Mouse (Mus musculus) forebrain, embryonic 16.5 days (tissue): ENCODE results near the gene Lsm2. TPM values are rescaled to one million over a fixed set of nuclear protein-coding genes. Genes with fewer than 3 reads are reported as not detected.
A peak's percentile ranks its signal among the peaks of the same experiment; 100 is the strongest.

Experiments used
- ATAC-seq: fragments of 200-750 bp; cut with Nextera tagmentation; 2 replicates; pipeline ENCODE4 v1.8.0; 2017; ENCODE audit warnings: mild to moderate bottlenecking, moderate library complexity
- H3K27ac ChIP-seq: fragments of 300-500 bp; sonication (generic); 2 replicates; pipeline ENCODE4 v1.5.1; 2014; ENCODE audit warnings: low read length, control low read depth
- H3K27me3 ChIP-seq: fragments of 300-500 bp; sonication (generic); replicated peaks from 2 replicates; pipeline ENCODE4 v1.6.1; 2014; ENCODE audit warnings: low read length; ENCODE audit not compliant: control insufficient read depth, insufficient read depth
- H3K36me3 ChIP-seq: fragments of 300-500 bp; sonication (generic); 2 replicates; pipeline ENCODE4 v1.6.1; 2014; ENCODE audit not compliant: control insufficient read depth, insufficient read depth
- H3K4me1 ChIP-seq: fragments of 300-500 bp; sonication (generic); replicated peaks from 2 replicates; pipeline ENCODE4 v1.6.1; 2014; ENCODE audit warnings: low read length; ENCODE audit not compliant: control insufficient read depth, insufficient read depth
- H3K4me2 ChIP-seq: fragments of 300-500 bp; sonication (generic); 2 replicates; pipeline ENCODE4 v1.6.1; 2014; ENCODE audit warnings: mild to moderate bottlenecking, low read length, control low read depth
- H3K4me3 ChIP-seq: fragments of 300-500 bp; sonication (generic); replicated peaks from 2 replicates; pipeline ENCODE4 v1.5.1; 2014; ENCODE audit warnings: mild to moderate bottlenecking, low read length, control low read depth
- H3K9ac ChIP-seq: fragments of 300-500 bp; sonication (generic); replicated peaks from 2 replicates; pipeline ENCODE4 v1.6.1; 2014; ENCODE audit warnings: low read depth, low read length, control low read depth
- H3K9me3 ChIP-seq: fragments of 300-500 bp; sonication (generic); 2 replicates; pipeline ENCODE4 v1.6.1; 2016; ENCODE audit warnings: low read length; ENCODE audit not compliant: control insufficient read depth
- WGBS: fragments of 180-500 bp; shearing (Covaris S2); extraction: QIAGEN DNeasy Blood & Tissue Kit; methylation state at CpG from one replicate; pipeline ENCODE4 v1.1.7; 2014; 5-methylcytosine and 5-hydroxymethylcytosine counted together
- polyA plus RNA-seq: library from polyadenylated mRNA; unstranded; fragments of >200 nt; fragmentation: Nextera tagmentation; extraction: Ambion mirVana; gene quantifications from 2 replicates; pipeline ENCODE4 v1.2.1, GENCODE M21; 2015

Lsm2 gene
- 119 and 121 TPM in 2 replicates for polyA plus RNA-seq

- Histone ChIP-seq H3K4me3 (peak within 1 kb of the TSS; percentile 89), H3K9me3 (no peaks in the 10 kb centered on the region), H3K36me3 (peaks cover 6% of the 10 kb centered on the region), H3K9ac (peak within 1 kb of the TSS; percentile 96), H3K27ac (peak within 1 kb of the TSS; percentile 98), H3K4me2 (peak within 1 kb of the TSS; percentile 93), H3K4me1 (peaks cover 17% of the 10 kb centered on the region), H3K27me3 (no peaks in the 10 kb centered on the region)
- 0% methylated on average over 55 of the region's 58 CpGs for WGBS
- peak; percentile 98 for ATAC-seq
Measured at GRCm38 (mm10) chr17:34981690-34982180, at the start of gene Lsm2. TSS of gene Lsm2 (plus strand) at chr17:34981862.

- Histone ChIP-seq H3K4me3 (peak overlapping the region; percentile 63), H3K27ac (no peak overlapping the region), H3K4me1 (peaks cover 9% of the 10 kb centered on the region), H3K27me3 (no peaks in the 10 kb centered on the region), H3K4me2 (peak overlapping the region; percentile 97), H3K36me3 (no peaks in the 10 kb centered on the region; the same call in 1 of the 2 replicates), H3K9me3 (no peaks in the 10 kb centered on the region), H3K9ac (peak overlapping the region; percentile 88)
- no peak for ATAC-seq
- 95% methylated on average over 8 of the region's 8 CpGs for WGBS
Measured at GRCm38 (mm10) chr17:34932287-34932686, 49.4 kb upstream of the Lsm2 start.

DNA sequence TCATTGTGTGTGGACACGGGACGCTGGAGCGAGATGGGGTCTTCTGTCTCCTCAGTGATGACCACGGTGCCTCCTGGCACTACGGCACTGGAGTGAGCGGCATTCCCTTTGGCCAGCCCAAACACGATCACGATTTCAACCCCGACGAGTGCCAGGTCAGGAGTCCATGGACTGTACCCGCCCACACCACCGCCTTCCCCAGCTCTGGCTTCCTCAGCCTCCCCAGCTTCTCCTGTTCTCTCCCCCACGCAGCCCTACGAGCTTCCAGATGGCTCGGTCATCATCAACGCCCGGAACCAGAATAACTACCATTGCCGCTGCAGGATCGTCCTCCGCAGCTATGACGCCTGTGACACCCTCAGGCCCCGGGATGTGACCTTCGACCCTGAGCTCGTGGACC is 47.6 kb upstream of the Lsm2 start:
- ATAC-seq, result no peak
- Histone ChIP-seq H3K27me3 (no peaks in the 10 kb centered on the region), H3K9me3 (no peaks in the 10 kb centered on the region), H3K4me1 (peaks cover 9% of the 10 kb centered on the region), H3K4me3 (no peak overlapping the region), H3K4me2 (no peak overlapping the region), H3K36me3 (no peaks in the 10 kb centered on the region; the same call in 1 of the 2 replicates), H3K9ac (no peak overlapping the region), H3K27ac (no peak overlapping the region)
- 76% methylated on average over 24 of the region's 24 CpGs for WGBS

DNA sequence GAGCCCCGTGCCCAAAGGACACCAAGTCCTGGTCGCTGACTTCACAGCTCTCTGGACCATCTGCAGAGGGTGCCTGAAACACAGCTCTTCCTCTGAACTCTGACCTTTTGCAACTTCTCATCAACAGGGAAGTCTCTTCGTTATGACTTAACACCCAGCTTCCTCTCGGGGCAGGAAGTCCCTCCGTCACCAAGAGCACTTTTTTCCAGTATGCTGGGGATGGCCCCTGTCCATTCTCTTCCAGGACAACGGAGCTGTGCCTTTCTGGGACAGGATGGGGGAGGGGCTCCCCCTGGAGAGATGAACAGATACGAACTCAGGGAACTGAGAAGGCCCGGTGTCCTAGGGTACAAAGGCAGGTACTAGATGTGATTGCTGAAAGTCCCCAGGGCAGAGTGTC is 46.8 kb upstream of the Lsm2 start:
- H3K36me3 ChIP-seq, result no peaks in the 10 kb centered on the region; the same call in 1 of the 2 replicates
- H3K4me2 ChIP-seq, result no peak overlapping the region
- no peaks in the 10 kb centered on the region for H3K27me3 ChIP-seq
- H3K9ac ChIP-seq, result no peak overlapping the region
- WGBS, result 55% methylated on average over 8 of the region's 8 CpGs
- no peak for ATAC-seq
- H3K4me3 ChIP-seq, result no peak overlapping the region
- H3K4me1 ChIP-seq, result peaks cover 9% of the 10 kb centered on the region
- no peak overlapping the region for H3K27ac ChIP-seq
- no peaks in the 10 kb centered on the region for H3K9me3 ChIP-seq

DNA sequence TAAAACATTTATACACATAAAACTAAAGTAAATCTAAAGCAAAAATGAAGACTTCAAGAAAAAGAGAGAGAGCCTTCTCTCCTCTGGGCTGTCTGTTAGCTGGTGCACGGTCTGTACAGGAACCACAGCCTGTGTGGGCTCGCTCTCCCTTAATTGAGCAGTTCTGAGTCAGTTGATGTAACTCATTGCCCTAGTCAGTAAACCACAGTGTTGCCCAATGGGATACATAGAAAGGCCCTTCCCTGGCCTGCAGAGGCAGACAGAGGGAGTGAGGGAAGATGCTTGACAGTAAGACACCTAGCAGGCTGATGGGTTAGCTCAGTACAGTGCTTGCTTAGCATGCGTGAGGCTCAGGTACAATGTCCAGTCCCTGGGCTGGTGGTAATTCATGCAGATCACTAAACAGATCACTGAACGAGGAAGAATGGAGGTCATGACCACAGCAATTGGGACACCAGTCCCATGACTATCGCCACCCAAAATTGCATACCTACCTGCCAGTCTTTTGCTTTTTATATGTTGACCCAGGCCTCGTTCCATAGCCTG is 43.6 kb upstream of the Lsm2 start:
- Histone ChIP-seq H3K4me1 (peaks cover 3% of the 10 kb centered on the region; the same call in 1 of the 2 replicates), H3K9ac (no peak overlapping the region), H3K27ac (no peak overlapping the region), H3K27me3 (no peaks in the 10 kb centered on the region), H3K36me3 (no peaks in the 10 kb centered on the region; the same call in 1 of the 2 replicates), H3K4me3 (no peak overlapping the region), H3K9me3 (no peaks in the 10 kb centered on the region), H3K4me2 (no peak overlapping the region)
- 88% methylated on average over 6 of the region's 6 CpGs for WGBS
- ATAC-seq, result no peak

GRCm38 (mm10) chr17:34941344-34942041 is 40.2 kb upstream of the Lsm2 start:
- Histone ChIP-seq H3K4me1 (peaks cover 3% of the 10 kb centered on the region; the same call in 1 of the 2 replicates), H3K9me3 (no peaks in the 10 kb centered on the region), H3K4me3 (peak overlapping the region; percentile 22), H3K27ac (no peak overlapping the region), H3K36me3 (no peaks in the 10 kb centered on the region), H3K27me3 (no peaks in the 10 kb centered on the region), H3K4me2 (peak overlapping the region; percentile 37), H3K9ac (peak overlapping the region; percentile 39)
- 5% methylated on average over 15 of the region's 15 CpGs for WGBS
- ATAC-seq, result no peak

GRCm38 (mm10) chr17:34943128-34943815 is 38.4 kb upstream of the Lsm2 start:
- no peak for ATAC-seq
- Histone ChIP-seq H3K4me1 (peaks cover 3% of the 10 kb centered on the region; the same call in 1 of the 2 replicates), H3K9me3 (no peaks in the 10 kb centered on the region), H3K27me3 (no peaks in the 10 kb centered on the region), H3K9ac (no peak overlapping the region), H3K27ac (no peak overlapping the region), H3K4me3 (no peak overlapping the region), H3K4me2 (no peak overlapping the region), H3K36me3 (no peaks in the 10 kb centered on the region)
- 91% methylated on average over 4 of the region's 4 CpGs for WGBS

DNA sequence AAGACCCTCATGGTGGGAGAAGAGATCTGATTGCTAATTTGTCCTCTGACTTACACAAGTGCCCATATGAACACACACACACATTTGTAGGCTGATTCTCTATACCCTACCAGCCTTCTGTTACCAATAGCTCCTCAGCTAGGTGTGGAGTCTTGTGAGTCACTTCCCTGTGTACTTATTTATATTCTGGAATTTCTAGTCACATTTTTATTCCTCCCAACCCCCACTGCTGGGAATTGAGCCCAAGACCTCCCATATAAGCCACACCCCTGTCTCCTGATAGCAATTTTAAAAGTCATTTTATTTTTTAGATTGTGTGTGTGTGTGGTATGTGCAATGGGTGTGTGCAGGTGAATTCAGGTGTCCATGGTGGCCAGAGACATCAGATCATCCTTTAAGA is 37.3 kb upstream of the Lsm2 start:
- Histone ChIP-seq H3K27me3 (no peaks in the 10 kb centered on the region), H3K4me1 (peaks cover 3% of the 10 kb centered on the region; the same call in 1 of the 2 replicates), H3K27ac (no peak overlapping the region), H3K9me3 (no peaks in the 10 kb centered on the region), H3K9ac (no peak overlapping the region), H3K4me3 (no peak overlapping the region), H3K4me2 (no peak overlapping the region), H3K36me3 (0 out of 2 replicates have a peak, but pooled peaks cover under 1% of the 10 kb centered on the region)
- ATAC-seq, result no peak

DNA sequence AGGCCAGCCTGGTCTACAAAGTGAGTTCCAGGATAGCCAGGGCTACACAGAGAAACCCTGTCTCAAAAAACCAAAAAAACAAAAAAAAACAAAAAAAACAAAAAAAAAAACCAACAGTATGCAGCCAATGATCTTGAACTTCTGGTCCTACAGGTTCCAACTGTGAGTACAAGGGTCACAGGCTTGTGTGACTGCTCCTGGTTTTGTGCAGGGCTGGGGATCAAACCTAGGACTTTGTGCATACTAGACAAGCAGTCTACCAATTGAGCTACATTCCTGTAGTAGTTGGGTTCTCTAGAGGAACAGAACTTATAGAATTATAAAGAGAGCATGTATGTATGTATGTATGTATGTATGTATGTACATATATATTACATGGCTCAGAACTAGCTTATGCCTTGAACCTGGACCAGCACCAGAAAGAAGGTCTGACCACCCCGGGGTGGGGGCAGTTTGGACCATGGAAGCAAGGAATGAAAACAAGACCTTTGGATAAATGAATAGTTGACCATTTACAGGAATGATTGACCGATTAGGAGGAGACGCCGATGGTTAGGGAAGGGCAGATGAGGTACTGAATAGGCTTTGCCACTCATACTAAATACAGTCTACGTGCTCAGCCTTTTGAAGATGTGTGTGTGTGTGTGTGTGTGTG is 35.0 kb upstream of the Lsm2 start:
- Histone ChIP-seq H3K27me3 (no peaks in the 10 kb centered on the region), H3K9me3 (no peaks in the 10 kb centered on the region), H3K4me3 (no peak overlapping the region), H3K9ac (no peak overlapping the region), H3K4me1 (peaks cover 18% of the 10 kb centered on the region), H3K4me2 (no peak overlapping the region), H3K27ac (no peak overlapping the region), H3K36me3 (peaks cover 10% of the 10 kb centered on the region)
- ATAC-seq, result no peak
- 90% methylated on average over 5 of the region's 5 CpGs for WGBS
